Mouse (Mus musculus): Measurements from ENCODE around the gene Wwtr1.

DNA sequence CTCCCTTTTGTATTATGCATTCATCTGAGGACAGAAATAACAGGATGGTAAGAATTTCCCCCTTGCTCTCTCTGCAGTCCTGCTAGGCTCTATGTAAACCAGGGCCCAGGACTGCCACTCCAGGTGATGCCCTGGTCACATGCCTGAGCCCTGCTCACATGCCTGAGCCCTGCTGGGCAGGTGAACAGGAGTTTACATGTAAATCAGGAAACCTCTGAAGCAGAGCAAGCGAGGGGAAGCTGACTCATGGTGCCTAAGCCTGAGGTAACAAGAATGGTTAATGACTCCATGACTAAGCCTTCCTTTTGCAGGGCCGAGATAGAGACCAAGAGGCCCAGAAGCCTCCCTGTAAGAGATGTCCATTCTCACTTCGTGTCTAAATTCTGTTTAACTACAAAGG lies 20.1 kb downstream of the Wwtr1 start:
- TF ChIP-seq CTCF (IDR thresholded peaks at IDR 0.05; ENCODE audit: low read depth, low read length): no peak
- TF ChIP-seq POLR2A (IDR thresholded peaks at IDR 0.05; ENCODE audit: borderline replicate concordance, low read depth, low read length): no peak
